Mouse (Mus musculus): ENCODE results near the gene Atpaf1.

The Atpaf1 gene

GRCm38 (mm10) chr4:115799981-115800380 lies 15.4 kb downstream of the Atpaf1 start:
- DNase-seq (ENCODE audit: inconsistent ontology term) = peak; percentile 87

- DNase-seq (ENCODE audit: inconsistent ontology term) = no peak
These were observed 27.7 kb downstream of the Atpaf1 start for GRCm38 (mm10) chr4:115812326-115812725.

GRCm38 (mm10) chr4:115815606-115816005 lies 31.0 kb downstream of the Atpaf1 start:
- no peak for DNase-seq (ENCODE audit: inconsistent ontology term)

- no peak for DNase-seq (ENCODE audit: inconsistent ontology term)
These were observed 35.6 kb downstream of the Atpaf1 start for GRCm38 (mm10) chr4:115820199-115820598.

- DNase-seq (ENCODE audit: inconsistent ontology term) = no peak
These were observed 36.3 kb downstream of the Atpaf1 start for GRCm38 (mm10) chr4:115820944-115821343.

GRCm38 (mm10) chr4:115821431-115821830 lies 36.8 kb downstream of the Atpaf1 start:
- DNase-seq (ENCODE audit: inconsistent ontology term) = no peak

GRCm38 (mm10) chr4:115821928-115822327 lies 37.3 kb downstream of the Atpaf1 start:
- DNase-seq (ENCODE audit: inconsistent ontology term) = no peak

- no peak for DNase-seq (ENCODE audit: inconsistent ontology term)
These were observed 39.6 kb downstream of the Atpaf1 start for GRCm38 (mm10) chr4:115824178-115824577.

- DNase-seq (ENCODE audit: inconsistent ontology term) = no peak
These were observed 40.7 kb downstream of the Atpaf1 start for GRCm38 (mm10) chr4:115825271-115825670.

- no peak for DNase-seq (ENCODE audit: inconsistent ontology term)
These were observed 42.5 kb downstream of the Atpaf1 start for GRCm38 (mm10) chr4:115827066-115827465.

GRCm38 (mm10) chr4:115827535-115827887 lies 42.9 kb downstream of the Atpaf1 start:
- no peak for DNase-seq (ENCODE audit: inconsistent ontology term)

GRCm38 (mm10) chr4:115827888-115828571 lies 43.4 kb downstream of the Atpaf1 start, which contains the start of gene Mob3c:
TSS of gene Mob3c (plus strand) at chr4:115828092.
- peak; percentile 93 for DNase-seq (ENCODE audit: inconsistent ontology term)

- DNase-seq (ENCODE audit: inconsistent ontology term) = no peak
These were observed 43.9 kb downstream of the Atpaf1 start for GRCm38 (mm10) chr4:115828572-115828902.

GRCm38 (mm10) chr4:115830491-115830890 lies 45.9 kb downstream of the Atpaf1 start:
- no peak for DNase-seq (ENCODE audit: inconsistent ontology term)

GRCm38 (mm10) chr4:115831221-115831620 lies 46.6 kb downstream of the Atpaf1 start:
- no peak for DNase-seq (ENCODE audit: inconsistent ontology term)

- no peak for DNase-seq (ENCODE audit: inconsistent ontology term)
These were observed 47.4 kb downstream of the Atpaf1 start for GRCm38 (mm10) chr4:115832040-115832439.

- DNase-seq (ENCODE audit: inconsistent ontology term) = no peak
These were observed 51.0 kb downstream of the Atpaf1 start for GRCm38 (mm10) chr4:115835576-115835975.

- DNase-seq (ENCODE audit: inconsistent ontology term) = no peak
These were observed 53.6 kb downstream of the Atpaf1 start for GRCm38 (mm10) chr4:115838196-115838595.

GRCm38 (mm10) chr4:115838696-115839641 lies 54.4 kb downstream of the Atpaf1 start, which contains the start of gene Mknk1:
TSS of gene Mknk1 (plus strand) at chr4:115839198.
- peak; percentile 94 for DNase-seq (ENCODE audit: inconsistent ontology term)

GRCm38 (mm10) chr4:115839956-115840355 lies 55.3 kb downstream of the Atpaf1 start:
- no peak for DNase-seq (ENCODE audit: inconsistent ontology term)

GRCm38 (mm10) chr4:115840842-115841241 lies 56.2 kb downstream of the Atpaf1 start:
- no peak for DNase-seq (ENCODE audit: inconsistent ontology term)

GRCm38 (mm10) chr4:115846656-115847055 lies 62.0 kb downstream of the Atpaf1 start:
- DNase-seq (ENCODE audit: inconsistent ontology term) = peak; percentile 20

GRCm38 (mm10) chr4:115847377-115847776 lies 62.8 kb downstream of the Atpaf1 start:
- DNase-seq (ENCODE audit: inconsistent ontology term) = no peak

Measured in Muller cell, postnatal 12 days (primary cell).